Mouse (Mus musculus) bone marrow macrophage, adult 2 months (primary cell): Measurements from ENCODE around the gene Chit1.

Experiments
- CTCF ChIP-seq: IDR thresholded peaks from 2 replicates; pipeline ENCODE4 v1.5.1; 2012; ENCODE audit warnings: low read depth, mild to moderate bottlenecking, low read length, moderate library complexity
- POLR2A ChIP-seq: IDR thresholded peaks from 2 replicates; pipeline ENCODE4 v1.6.1; 2012; ENCODE audit warnings: mild to moderate bottlenecking, low read depth, low read length, borderline replicate concordance

DNA sequence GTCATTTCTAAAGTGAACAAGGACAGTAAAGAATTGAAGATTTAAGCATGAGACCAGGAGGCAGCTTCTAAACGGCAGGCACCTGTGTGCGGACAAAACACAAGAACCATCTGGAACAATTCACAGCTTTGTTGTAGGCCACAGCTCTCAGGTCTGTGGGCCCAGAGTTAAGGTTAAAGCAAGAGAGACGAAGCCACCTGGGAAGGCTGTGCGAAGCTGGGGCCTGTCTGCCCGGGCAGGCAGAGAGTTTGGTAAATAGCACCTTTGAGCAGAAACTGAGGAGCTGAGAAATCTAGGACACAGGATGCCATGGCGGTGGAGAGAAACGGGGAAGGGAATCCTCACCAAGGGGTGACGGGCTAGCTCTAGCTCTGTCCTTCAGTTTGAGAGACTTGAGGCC, 35.5 kb upstream of the Chit1 start:
- no peak for TF ChIP-seq POLR2A
- TF ChIP-seq CTCF: no peak
